Mouse (Mus musculus) embryonic facial prominence, embryonic 11.5 days (tissue): ENCODE data around the gene Tulp4. TPM values are rescaled to one million over a fixed set of nuclear protein-coding genes. Genes with fewer than 3 reads are reported as not detected.
"Not testable (repeated sequence)": the region's sequence is repeated elsewhere in the genome, so short reads cannot be mapped to it uniquely, and the experiment has no call there.

Source experiments
- ATAC-seq: fragments of 200-750 bp; cut with Nextera tagmentation; replicated peaks from 2 replicates; pipeline ENCODE4 v1.8.0; 2017; ENCODE audit warnings: low read depth; ENCODE audit not compliant: insufficient number of reproducible peaks, low FRiP score, low TSS enrichment
- DNase-seq: peaks from one replicate; pipeline ENCODE4 v3.0.0-alpha.2; 2015; ENCODE audit warnings: low spot score
- H3K27ac ChIP-seq: fragments of 300-500 bp; sonication (generic); replicated peaks from 2 replicates; pipeline ENCODE4 v1.5.1; 2014; ENCODE audit warnings: mild to moderate bottlenecking, low read depth, low read length, control low read depth
- H3K27me3 ChIP-seq: fragments of 300-500 bp; sonication (generic); 2 replicates; pipeline ENCODE4 v1.6.1; 2014; ENCODE audit warnings: mild to moderate bottlenecking, low read length, moderate library complexity, mixed read lengths; ENCODE audit not compliant: control insufficient read depth, insufficient read depth
- H3K36me3 ChIP-seq: fragments of 300-500 bp; sonication (generic); replicated peaks from 2 replicates; pipeline ENCODE4 v1.6.1; 2014; ENCODE audit warnings: low read depth, mild to moderate bottlenecking, low read length, moderate library complexity, mixed read lengths; ENCODE audit not compliant: control insufficient read depth, insufficient read depth
- H3K4me1 ChIP-seq: fragments of 300-500 bp; sonication (generic); 2 replicates; pipeline ENCODE4 v1.6.1; 2014; ENCODE audit warnings: low read length, mixed read lengths; ENCODE audit not compliant: control insufficient read depth, insufficient read depth
- H3K4me2 ChIP-seq: fragments of 300-500 bp; sonication (generic); 2 replicates; pipeline ENCODE4 v1.6.1; 2014; ENCODE audit warnings: low read depth, mild to moderate bottlenecking, control low read depth, low read length, moderate library complexity
- H3K4me3 ChIP-seq: fragments of 300-500 bp; sonication (generic); 2 replicates; pipeline ENCODE4 v1.5.1; 2014; ENCODE audit warnings: low read depth, low read length, control low read depth
- H3K9ac ChIP-seq: fragments of 300-500 bp; sonication (generic); replicated peaks from 2 replicates; pipeline ENCODE4 v1.6.1; 2014; ENCODE audit warnings: mild to moderate bottlenecking, control low read depth, low read length
- H3K9me3 ChIP-seq: fragments of 300-500 bp; sonication (generic); replicated peaks from 2 replicates; pipeline ENCODE4 v1.6.1; 2016; ENCODE audit warnings: mild to moderate bottlenecking, low read length, inconsistent platforms, mixed read lengths; ENCODE audit not compliant: control insufficient read depth
- WGBS: fragments of 180-500 bp; shearing (Covaris S2); extraction: QIAGEN DNeasy Blood & Tissue Kit; methylation state at CpG from one replicate; pipeline ENCODE4 v1.1.7; 2014; 5-methylcytosine and 5-hydroxymethylcytosine counted together
- microRNA-seq: library from miRNA; unstranded; fragments of <30 nt; microRNA quantifications from one replicate; pipeline ENCODE4, GENCODE M21; 2016; ENCODE audit warnings: borderline number of aligned reads
- polyA plus RNA-seq: library from polyadenylated mRNA; unstranded; fragments of >200 nt; fragmentation: Nextera tagmentation; extraction: Ambion mirVana; gene quantifications from 2 replicates; pipeline ENCODE4 v1.2.1, GENCODE M21; 2014

Tulp4 gene
- polyA plus RNA-seq, 1 experiment from 2014 or later, result 86.2 TPM

DNA sequence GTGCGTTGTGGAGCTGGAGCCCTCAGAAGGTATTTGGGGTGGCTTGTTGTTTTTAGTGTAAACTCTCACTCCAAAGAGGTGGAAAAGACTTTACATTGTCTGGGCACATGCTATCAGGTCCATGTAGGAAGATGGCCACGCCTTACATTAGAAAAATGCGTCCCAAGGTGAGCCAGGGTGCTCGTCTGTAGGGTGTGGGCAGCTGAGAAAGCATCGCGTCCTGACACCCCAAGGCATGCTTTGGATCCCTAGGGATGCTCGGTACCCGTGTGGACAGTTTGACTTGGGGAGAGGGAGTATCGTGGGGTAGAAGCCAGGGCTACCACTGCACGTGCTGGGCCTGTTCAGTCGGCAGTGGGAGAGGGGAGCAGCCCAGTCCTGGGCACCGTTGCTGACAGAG lies 182.8 kb downstream of the Tulp4 start:
- H3K27me3 ChIP-seq, H3K4me2 ChIP-seq, ATAC-seq, H3K9me3 ChIP-seq, DNase-seq, H3K27ac ChIP-seq, H3K36me3 ChIP-seq, H3K9ac ChIP-seq, H3K4me1 ChIP-seq, H3K4me3 ChIP-seq: not testable (repeated sequence)
- 93% methylated on average over 9 of the region's 12 CpGs for WGBS

GRCm38 (mm10) chr17:6293882-6294281 lies 187.6 kb downstream of the Tulp4 start:
- not testable (repeated sequence) for H3K4me1 ChIP-seq, H3K9me3 ChIP-seq, H3K4me2 ChIP-seq, H3K36me3 ChIP-seq, H3K9ac ChIP-seq, DNase-seq, H3K27me3 ChIP-seq, H3K27ac ChIP-seq, H3K4me3 ChIP-seq
- 0 out of 2 replicates have a peak, but pooled peaks have one; percentile 40 for ATAC-seq
- no CpG with 5 or more reads among the region's 5 CpGs for WGBS

- not testable (repeated sequence) for H3K36me3 ChIP-seq, H3K4me2 ChIP-seq, DNase-seq, ATAC-seq, H3K4me1 ChIP-seq, H3K27me3 ChIP-seq, H3K9ac ChIP-seq, H3K9me3 ChIP-seq, H3K27ac ChIP-seq, H3K4me3 ChIP-seq
- WGBS, result 92% methylated on average over 9 of the region's 15 CpGs
Measured at GRCm38 (mm10) chr17:6297060-6297795, 191.0 kb downstream of the Tulp4 start.

GRCm38 (mm10) chr17:6300190-6300863 lies 194.1 kb downstream of the Tulp4 start:
- H3K4me2 ChIP-seq, H3K9me3 ChIP-seq, DNase-seq, H3K27ac ChIP-seq, H3K27me3 ChIP-seq, H3K9ac ChIP-seq, H3K4me1 ChIP-seq, H3K36me3 ChIP-seq, H3K4me3 ChIP-seq: not testable (repeated sequence)
- WGBS, result 49% methylated on average over 6 of the region's 12 CpGs
- ATAC-seq, result 0 out of 2 replicates have a peak, but pooled peaks have one; percentile 25

Small RNA genes within 50 kb of the gene (microRNA-seq; reads per million reads assigned to microRNA genes)
- not detected for gene Gm22774

Other genes with a start within 250 kb of the Tulp4 start
- 1.9 and 2.0 TPM in 2 replicates for gene Synj2, start 165.2 kb upstream of the Tulp4 start, polyA plus RNA-seq
- 6.2 and 7.2 TPM in 2 replicates for gene Serac1, start 26.7 kb upstream of the Tulp4 start, polyA plus RNA-seq
- 170 and 180 TPM in 2 replicates for gene Gtf2h5, start 26.7 kb upstream of the Tulp4 start, polyA plus RNA-seq
- 21.2 and 23.4 TPM in 2 replicates for gene Tmem181a, start 150.4 kb downstream of the Tulp4 start, polyA plus RNA-seq
- 25.3 and 27.0 TPM in 2 replicates for gene Dynlt1a, start 211.1 kb downstream of the Tulp4 start, polyA plus RNA-seq